Mouse (Mus musculus) layer of hippocampus, postnatal 25 days (tissue): ENCODE measurements around the gene Cdyl. TPM values are rescaled to one million over a fixed set of nuclear protein-coding genes. Genes with fewer than 3 reads are reported as not detected.
A peak's percentile ranks its signal among the peaks of the same experiment; 100 is the strongest.

Experiments
- DNase-seq, 2 experiments: peaks; one replicate each; pipeline ENCODE4 v3.0.0; 2022; ENCODE audit warnings: mixed read lengths in 2 of 2, low spot score in 1 of 2; ENCODE audit errors: extremely low spot score in 1 of 2
- total RNA-seq, 2 experiments: library from RNA; stranded (reverse); gene quantifications; 2 replicates each; pipeline ENCODE4 v1.2.3; 2021

The Cdyl gene
- total RNA-seq, 2 experiments from 2014 or later = 22.5 to 24.2 TPM

- no peak for DNase-seq
Measured at GRCm38 (mm10) chr13:35794774-35795173, 135.1 kb downstream of the Cdyl start.

- DNase-seq = no peak
Measured at GRCm38 (mm10) chr13:35795887-35796286, 136.3 kb downstream of the Cdyl start.

- DNase-seq = no peak
Measured at GRCm38 (mm10) chr13:35796352-35796751, 136.7 kb downstream of the Cdyl start.

- DNase-seq = no peak
Measured at GRCm38 (mm10) chr13:35797811-35798522, 138.3 kb downstream of the Cdyl start.

GRCm38 (mm10) chr13:35798645-35799044 is 139.0 kb downstream of the Cdyl start:
- peak in 1 of 2 experiments; percentile 65 for DNase-seq

GRCm38 (mm10) chr13:35800270-35800669 is 140.6 kb downstream of the Cdyl start:
- DNase-seq = no peak

GRCm38 (mm10) chr13:35805727-35806126 is 146.1 kb downstream of the Cdyl start:
- no peak for DNase-seq

GRCm38 (mm10) chr13:35806165-35806564 is 146.5 kb downstream of the Cdyl start:
- DNase-seq = no peak

GRCm38 (mm10) chr13:35807016-35807415 is 147.4 kb downstream of the Cdyl start:
- DNase-seq = no peak

GRCm38 (mm10) chr13:35807525-35807924 is 147.9 kb downstream of the Cdyl start:
- DNase-seq = no peak

- DNase-seq = no peak
Measured at GRCm38 (mm10) chr13:35807940-35808339, 148.3 kb downstream of the Cdyl start.

- no peak for DNase-seq
Measured at GRCm38 (mm10) chr13:35809252-35810159, 149.9 kb downstream of the Cdyl start.

- no peak for DNase-seq
Measured at GRCm38 (mm10) chr13:35810160-35810537, 150.5 kb downstream of the Cdyl start.

GRCm38 (mm10) chr13:35811361-35812190 is 151.9 kb downstream of the Cdyl start:
- no peak for DNase-seq

GRCm38 (mm10) chr13:35812191-35812440 is 152.5 kb downstream of the Cdyl start:
- no peak for DNase-seq

GRCm38 (mm10) chr13:35813348-35814127 is 153.9 kb downstream of the Cdyl start:
- DNase-seq = no peak

GRCm38 (mm10) chr13:35815205-35815726 is 155.6 kb downstream of the Cdyl start:
- DNase-seq = no peak

- no peak for DNase-seq
Measured at GRCm38 (mm10) chr13:35815782-35816368, 156.2 kb downstream of the Cdyl start.

GRCm38 (mm10) chr13:35817626-35818025 is 158.0 kb downstream of the Cdyl start:
- no peak for DNase-seq

- DNase-seq = no peak
Measured at GRCm38 (mm10) chr13:35818060-35818459, 158.4 kb downstream of the Cdyl start.
